Mouse (Mus musculus) midbrain, embryonic 11.5 days (tissue): Measurements from ENCODE around the gene Zbtb8os. TPM values are rescaled to one million over a fixed set of nuclear protein-coding genes. Genes with fewer than 3 reads are reported as not detected.

Source experiments
- ATAC-seq: fragments of 200-750 bp; cut with Nextera tagmentation; 2 replicates; pipeline ENCODE4 v1.8.0; 2017; ENCODE audit warnings: moderate TSS enrichment, moderate library complexity; ENCODE audit not compliant: low FRiP score
- DNase-seq: peaks from one replicate; pipeline ENCODE4 v3.0.0; 2015; ENCODE audit warnings: low spot score; ENCODE audit errors: missing footprints
- H3K27ac ChIP-seq: fragments of 300-500 bp; sonication (generic); 2 replicates; pipeline ENCODE4 v1.5.1; 2014; ENCODE audit warnings: low read depth, low read length
- H3K27me3 ChIP-seq: fragments of 300-500 bp; sonication (generic); 2 replicates; pipeline ENCODE4 v1.6.1; 2014; ENCODE audit warnings: mild to moderate bottlenecking, low read length, moderate library complexity, mixed read lengths; ENCODE audit not compliant: control insufficient read depth, insufficient read depth
- H3K36me3 ChIP-seq: fragments of 300-500 bp; sonication (generic); 2 replicates; pipeline ENCODE4 v1.6.1; 2014; ENCODE audit warnings: mild to moderate bottlenecking, low read length, moderate library complexity, mixed read lengths; ENCODE audit not compliant: control insufficient read depth, insufficient read depth
- H3K4me1 ChIP-seq: fragments of 300-500 bp; sonication (generic); 2 replicates; pipeline ENCODE4 v1.6.1; 2014; ENCODE audit warnings: low read length; ENCODE audit not compliant: control insufficient read depth, insufficient read depth
- H3K4me2 ChIP-seq: fragments of 300-500 bp; sonication (generic); 2 replicates; pipeline ENCODE4 v1.6.1; 2014; ENCODE audit warnings: mild to moderate bottlenecking, moderate library complexity
- H3K4me3 ChIP-seq: fragments of 300-500 bp; sonication (generic); 2 replicates; pipeline ENCODE4 v1.5.1; 2014; ENCODE audit warnings: low read depth, low read length
- H3K9ac ChIP-seq: fragments of 300-500 bp; sonication (generic); 2 replicates; pipeline ENCODE4 v1.6.1; 2014; ENCODE audit warnings: low read length
- H3K9me3 ChIP-seq: fragments of 300-500 bp; sonication (generic); 2 replicates; pipeline ENCODE4 v1.6.1; 2016; ENCODE audit warnings: low read length; ENCODE audit not compliant: control insufficient read depth
- WGBS: fragments of 180-500 bp; shearing (Covaris S2); extraction: QIAGEN DNeasy Blood & Tissue Kit; methylation state at CpG from one replicate; pipeline ENCODE4 v1.1.7; 2014; 5-methylcytosine and 5-hydroxymethylcytosine counted together
- polyA plus RNA-seq: library from polyadenylated mRNA; unstranded; fragments of >200 nt; fragmentation: Nextera tagmentation; extraction: Ambion mirVana; gene quantifications from 2 replicates; pipeline ENCODE4 v1.2.1, GENCODE M21; 2014

Zbtb8os gene
- 42.7 and 45.0 TPM in 2 replicates for polyA plus RNA-seq

DNA sequence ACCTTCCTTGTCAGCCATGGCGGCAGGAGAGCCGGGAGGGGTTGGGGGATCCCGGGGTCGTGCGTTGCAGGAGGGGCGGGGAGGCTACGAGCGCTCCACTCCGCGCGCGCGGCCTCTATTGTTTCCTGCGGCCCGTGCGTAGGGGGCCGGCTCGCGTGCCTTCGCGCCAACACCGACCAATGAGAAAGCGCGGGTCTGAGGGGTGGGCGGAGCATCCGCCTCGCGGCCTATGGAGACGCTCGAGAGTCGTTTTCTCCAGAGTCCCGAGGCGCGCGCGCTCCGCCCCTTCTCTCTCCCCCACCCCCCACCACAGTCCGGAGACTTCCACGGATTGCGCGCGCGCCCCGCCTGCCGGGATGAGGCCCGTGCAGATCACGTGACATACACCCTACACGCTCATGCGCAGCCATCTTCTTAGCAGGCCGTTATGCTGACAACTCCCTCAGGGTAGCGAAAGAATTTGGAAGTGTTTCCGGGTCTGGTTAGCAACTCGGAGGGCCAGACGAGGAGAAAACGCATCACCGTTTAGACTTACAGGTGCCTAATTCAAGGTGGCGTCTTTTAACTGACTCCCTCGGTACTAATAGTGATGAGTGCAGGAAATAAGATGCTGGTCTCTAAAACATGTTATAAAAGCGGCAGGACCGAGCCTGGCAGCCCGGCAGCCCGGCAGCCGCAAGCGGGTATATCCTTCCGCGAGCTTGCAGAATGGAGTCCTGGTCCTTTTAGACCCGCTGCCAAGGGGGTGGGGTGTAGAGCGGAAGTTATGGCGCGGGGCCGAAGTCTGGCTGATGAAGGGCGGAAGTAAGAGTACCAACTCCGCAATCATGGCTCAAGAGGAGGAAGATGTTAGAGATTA lies at the start of gene Zbtb8os, which contains the start of gene Rbbp4:
Zbtb8os (plus strand) TSS at position 480 of the 859 bp plus-strand sequence.
Rbbp4 (minus strand) TSS at position 155 of the 859 bp plus-strand sequence.
- H3K4me3 ChIP-seq = peak within 1 kb of the TSS; percentile 97
- ATAC-seq (peak; percentile 98), DNase-seq (peak; percentile 100)
- H3K9ac ChIP-seq = peak within 1 kb of the TSS; percentile 98
- peaks cover 29% of the 10 kb centered on the region for H3K4me1 ChIP-seq
- H3K9me3 ChIP-seq = no peaks in the 10 kb centered on the region
- no peaks in the 10 kb centered on the region for H3K36me3 ChIP-seq
- H3K27me3 ChIP-seq = no peaks in the 10 kb centered on the region
- peak within 1 kb of the TSS; percentile 99 for H3K27ac ChIP-seq
- H3K4me2 ChIP-seq = peak within 1 kb of the TSS; percentile 87
- under 1% methylated on average over 64 of the region's 73 CpGs for WGBS

- Histone ChIP-seq H3K27me3 (peaks cover 18% of the 10 kb centered on the region), H3K4me3 (no peak overlapping the region), H3K27ac (no peak overlapping the region), H3K9ac (no peak overlapping the region), H3K4me1 (peaks cover 11% of the 10 kb centered on the region), H3K4me2 (no peak overlapping the region), H3K36me3 (no peaks in the 10 kb centered on the region), H3K9me3 (no peaks in the 10 kb centered on the region)
- DNase-seq (peak; percentile 83), ATAC-seq (0 out of 2 replicates have a peak, but pooled peaks have one; percentile 5)
- 69% methylated on average over 5 of the region's 5 CpGs for WGBS
Observed at GRCm38 (mm10) chr4:129286001-129286682, 49.4 kb upstream of the Zbtb8os start.

GRCm38 (mm10) chr4:129286683-129287471 lies 48.6 kb upstream of the Zbtb8os start:
- Histone ChIP-seq H3K4me1 (peaks cover 11% of the 10 kb centered on the region), H3K9me3 (no peaks in the 10 kb centered on the region), H3K4me3 (peak overlapping the region; percentile 50), H3K27me3 (peaks cover 18% of the 10 kb centered on the region), H3K4me2 (peak overlapping the region; percentile 86), H3K9ac (peak overlapping the region; percentile 57), H3K36me3 (no peaks in the 10 kb centered on the region), H3K27ac (no peak overlapping the region)
- WGBS = 4% methylated on average over 28 of the region's 28 CpGs
- DNase-seq = peak; percentile 91
- ATAC-seq = peak; percentile 46; the same call in 1 of the 2 replicates

GRCm38 (mm10) chr4:129287472-129287981 lies 48.0 kb upstream of the Zbtb8os start, which contains the start of gene Sync:
TSS of gene Sync (plus strand) at chr4:129287617.
- peak within 1 kb of the TSS; percentile 86 for H3K4me2 ChIP-seq
- peak within 1 kb of the TSS; percentile 57 for H3K9ac ChIP-seq
- no peaks in the 10 kb centered on the region for H3K9me3 ChIP-seq
- H3K27ac ChIP-seq = no peak within 1 kb of the TSS
- peak; percentile 93 for DNase-seq
- peaks cover 11% of the 10 kb centered on the region for H3K4me1 ChIP-seq
- peak within 1 kb of the TSS; percentile 50 for H3K4me3 ChIP-seq
- WGBS = under 1% methylated on average over 29 of the region's 53 CpGs
- no peaks in the 10 kb centered on the region for H3K36me3 ChIP-seq
- peak; percentile 63 for ATAC-seq
- H3K27me3 ChIP-seq = peaks cover 18% of the 10 kb centered on the region

DNA sequence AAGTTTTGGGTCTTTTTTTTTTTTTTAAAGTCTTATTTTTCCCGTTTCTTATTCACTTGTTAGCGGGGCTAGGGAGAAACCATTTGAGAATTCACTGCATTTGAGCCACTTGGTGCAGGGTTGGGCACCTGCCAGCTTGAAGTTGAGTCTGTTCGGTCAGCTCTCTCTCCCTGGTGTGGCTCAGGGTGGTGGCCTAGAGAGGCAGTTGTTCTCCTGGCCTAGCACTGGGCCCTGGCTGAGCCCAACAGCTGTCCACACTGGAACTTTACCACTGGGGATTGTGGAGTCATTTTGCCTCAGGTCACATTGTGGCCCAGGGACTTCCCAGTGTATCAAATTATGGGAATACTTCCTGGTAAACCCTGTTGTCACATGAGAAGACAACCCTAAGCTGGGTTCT lies 47.4 kb upstream of the Zbtb8os start:
- 43% methylated on average over 3 of the region's 3 CpGs for WGBS
- DNase-seq = peak; percentile 91
- peak overlapping the region; percentile 50 for H3K4me3 ChIP-seq

DNA sequence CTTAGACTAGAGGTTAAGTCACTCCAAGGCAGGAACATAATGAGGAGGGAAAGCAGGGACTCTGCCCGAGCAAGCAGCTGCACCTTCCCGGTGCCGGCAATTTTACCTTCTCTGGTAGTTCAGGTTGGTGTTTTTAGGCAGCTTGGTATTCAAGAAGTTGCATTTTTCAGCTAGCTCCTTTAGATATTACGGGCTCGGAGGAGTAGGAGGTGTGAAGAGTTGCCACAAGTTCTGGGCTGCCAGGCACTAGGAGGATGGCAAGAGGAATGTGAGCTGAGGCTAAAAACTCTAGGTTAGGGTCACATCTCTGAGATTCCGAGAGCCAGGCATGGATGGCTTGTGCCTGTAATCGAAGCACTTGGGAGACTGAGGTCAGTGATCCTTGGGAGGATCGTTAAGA lies 45.8 kb upstream of the Zbtb8os start:
- H3K9me3 ChIP-seq = no peaks in the 10 kb centered on the region
- 90% methylated on average over 8 of the region's 8 CpGs for WGBS
- no peak overlapping the region for H3K4me3 ChIP-seq
- peaks cover 18% of the 10 kb centered on the region for H3K27me3 ChIP-seq
- no peak overlapping the region for H3K27ac ChIP-seq
- no peak for ATAC-seq
- no peaks in the 10 kb centered on the region for H3K36me3 ChIP-seq
- peaks cover 11% of the 10 kb centered on the region for H3K4me1 ChIP-seq
- no peak overlapping the region for H3K4me2 ChIP-seq
- H3K9ac ChIP-seq = no peak overlapping the region
- DNase-seq = peak; percentile 71

More for the DNA sequence above, 47.4 kb upstream of the Zbtb8os start:
- Histone ChIP-seq H3K27me3 (peaks cover 18% of the 10 kb centered on the region), H3K4me2 (peak overlapping the region; percentile 86), H3K36me3 (no peaks in the 10 kb centered on the region), H3K9ac (no peak overlapping the region), H3K27ac (no peak overlapping the region), H3K9me3 (no peaks in the 10 kb centered on the region), H3K4me1 (peaks cover 11% of the 10 kb centered on the region)
- ATAC-seq = no peak

- no peaks in the 10 kb centered on the region for H3K36me3 ChIP-seq
- DNase-seq = no peak
- no peaks in the 10 kb centered on the region for H3K4me1 ChIP-seq
- 72% methylated on average over 7 of the region's 7 CpGs for WGBS
- H3K9me3 ChIP-seq = no peaks in the 10 kb centered on the region
- no peak overlapping the region for H3K9ac ChIP-seq
- H3K4me2 ChIP-seq = no peak overlapping the region
- H3K27me3 ChIP-seq = no peaks in the 10 kb centered on the region; the same call in 1 of the 2 replicates
- ATAC-seq = no peak
- no peak overlapping the region for H3K4me3 ChIP-seq
- H3K27ac ChIP-seq = no peak overlapping the region
Observed at GRCm38 (mm10) chr4:129292831-129293230, 42.7 kb upstream of the Zbtb8os start.

DNA sequence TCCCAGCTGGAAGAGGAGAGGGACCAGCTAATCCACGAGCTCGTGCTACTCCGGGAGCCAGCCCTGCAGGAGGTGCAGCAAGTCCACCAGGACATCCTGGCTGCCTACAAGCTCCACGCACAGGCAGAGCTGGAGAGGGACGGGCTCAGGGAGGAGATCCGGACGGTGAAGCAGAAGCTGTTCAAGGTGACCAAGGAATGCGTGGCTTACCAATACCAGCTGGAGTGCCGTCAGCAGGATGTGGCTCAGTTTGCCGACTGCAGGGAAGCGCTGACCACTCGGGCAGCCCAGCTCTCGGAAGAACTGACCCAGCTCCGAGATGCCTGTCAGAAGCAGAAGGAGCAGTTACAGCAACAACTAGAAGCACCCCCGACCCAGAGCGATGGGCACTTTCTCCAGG lies 41.8 kb upstream of the Zbtb8os start:
- H3K4me3 ChIP-seq = no peak overlapping the region
- DNase-seq = peak; percentile 84

More for the DNA sequence above, 41.8 kb upstream of the Zbtb8os start:
- Histone ChIP-seq H3K27ac (no peak overlapping the region), H3K27me3 (no peaks in the 10 kb centered on the region; the same call in 1 of the 2 replicates), H3K36me3 (no peaks in the 10 kb centered on the region), H3K4me1 (no peaks in the 10 kb centered on the region), H3K9me3 (no peaks in the 10 kb centered on the region), H3K9ac (no peak overlapping the region), H3K4me2 (no peak overlapping the region)
- WGBS = 29% methylated on average over 16 of the region's 16 CpGs
- no peak for ATAC-seq
